Mouse (Mus musculus): ENCODE data around the gene Psmd1. TPM values are rescaled to one million over a fixed set of nuclear protein-coding genes. Genes with fewer than 3 reads are reported as not detected.

The Psmd1 gene
- total and polyA plus RNA-seq, 2 experiments from 2014 or later: 91.5 to 195 TPM

DNA sequence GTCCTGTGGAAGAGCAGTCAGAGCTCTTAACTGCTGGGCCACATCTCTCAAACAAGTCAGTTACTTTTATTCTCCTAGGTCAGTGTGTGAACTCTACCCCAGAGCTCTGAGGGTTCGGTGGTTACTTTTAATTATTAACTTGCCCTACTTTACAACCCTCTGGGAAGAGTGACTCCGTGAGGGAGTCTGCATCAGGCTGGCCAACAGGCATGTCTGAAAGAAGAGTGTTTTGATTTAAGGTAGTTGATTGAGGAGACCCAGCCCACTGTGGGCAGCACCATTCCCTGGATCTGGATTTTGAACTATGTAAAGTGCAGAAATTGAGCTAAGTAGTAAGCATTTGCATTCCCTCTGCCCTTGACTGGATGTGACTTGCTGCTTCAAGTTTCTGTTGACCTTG is 111.9 kb downstream of the Psmd1 start:
- H3K27ac ChIP-seq (ENCODE audit: low read depth, low read length): no peak overlapping the region
- H3K4me3 ChIP-seq (ENCODE audit: low read depth, low read length): no peak overlapping the region
- ATAC-seq (ENCODE audit: low FRiP score): no peak
- peaks cover 59% of the 10 kb centered on the region for H3K36me3 ChIP-seq (ENCODE audit: insufficient read depth, low read length)
- DNase-seq (ENCODE audit: low spot score): no peak
- TF ChIP-seq CTCF (IDR thresholded peaks at IDR 0.05): no peak
- H3K9me3 ChIP-seq (ENCODE audit: low read length): no peaks in the 10 kb centered on the region
- 90% methylated on average over 2 of the region's 2 CpGs for WGBS
- H3K27me3 ChIP-seq (ENCODE audit: insufficient read depth, low read length): no peaks in the 10 kb centered on the region
- no peak overlapping the region for H3K4me2 ChIP-seq (ENCODE audit: low read depth, low read length, poor library complexity, severe bottlenecking)
- H3K9ac ChIP-seq (replicated peaks; ENCODE audit: low read length, poor library complexity, severe bottlenecking): no peak overlapping the region
- H3K4me1 ChIP-seq (ENCODE audit: insufficient read depth, low read length): no peaks in the 10 kb centered on the region

GRCm38 (mm10) chr1:86178462-86179253 is 114.5 kb downstream of the Psmd1 start:
- Histone ChIP-seq H3K4me1 (ENCODE audit: insufficient read depth, low read length) (no peaks in the 10 kb centered on the region), H3K4me2 (ENCODE audit: low read depth, low read length, poor library complexity, severe bottlenecking) (no peak overlapping the region), H3K27ac (ENCODE audit: low read depth, low read length) (no peak overlapping the region), H3K9ac (replicated peaks; ENCODE audit: low read length, poor library complexity, severe bottlenecking) (no peak overlapping the region), H3K4me3 (ENCODE audit: low read depth, low read length) (no peak overlapping the region), H3K36me3 (ENCODE audit: insufficient read depth, low read length) (peaks cover 45% of the 10 kb centered on the region), H3K27me3 (ENCODE audit: insufficient read depth, low read length) (no peaks in the 10 kb centered on the region), H3K9me3 (ENCODE audit: low read length) (no peaks in the 10 kb centered on the region)
- peak; percentile 100 for TF ChIP-seq CTCF (IDR thresholded peaks at IDR 0.05)
- DNase-seq (ENCODE audit: low spot score) (peak; percentile 89), ATAC-seq (ENCODE audit: low FRiP score) (peak; percentile 79)
- WGBS: 48% methylated on average over 7 of the region's 7 CpGs

- peaks cover 24% of the 10 kb centered on the region for H3K36me3 ChIP-seq (ENCODE audit: insufficient read depth, low read length)
- no peaks in the 10 kb centered on the region for H3K9me3 ChIP-seq (ENCODE audit: low read length)
- no peaks in the 10 kb centered on the region for H3K27me3 ChIP-seq (ENCODE audit: insufficient read depth, low read length)
- DNase-seq (ENCODE audit: low spot score): no peak
- no peak overlapping the region for H3K4me2 ChIP-seq (ENCODE audit: low read depth, low read length, poor library complexity, severe bottlenecking)
- TF ChIP-seq CTCF (IDR thresholded peaks at IDR 0.05): no peak
- H3K9ac ChIP-seq (replicated peaks; ENCODE audit: low read length, poor library complexity, severe bottlenecking): no peak overlapping the region
- H3K4me3 ChIP-seq (ENCODE audit: low read depth, low read length): no peak overlapping the region
- 86% methylated on average over 5 of the region's 5 CpGs for WGBS
- ATAC-seq (ENCODE audit: low FRiP score): no peak
- no peaks in the 10 kb centered on the region for H3K4me1 ChIP-seq (ENCODE audit: insufficient read depth, low read length)
- no peak overlapping the region for H3K27ac ChIP-seq (ENCODE audit: low read depth, low read length)
Observed at GRCm38 (mm10) chr1:86182004-86182709, 118.0 kb downstream of the Psmd1 start.

- Histone ChIP-seq H3K36me3 (ENCODE audit: insufficient read depth, low read length) (peaks cover 15% of the 10 kb centered on the region), H3K4me3 (ENCODE audit: low read depth, low read length) (no peak overlapping the region), H3K4me1 (ENCODE audit: insufficient read depth, low read length) (no peaks in the 10 kb centered on the region), H3K27ac (ENCODE audit: low read depth, low read length) (no peak overlapping the region), H3K27me3 (ENCODE audit: insufficient read depth, low read length) (no peaks in the 10 kb centered on the region), H3K9me3 (ENCODE audit: low read length) (no peaks in the 10 kb centered on the region), H3K4me2 (ENCODE audit: low read depth, low read length, poor library complexity, severe bottlenecking) (no peak overlapping the region), H3K9ac (replicated peaks; ENCODE audit: low read length, poor library complexity, severe bottlenecking) (no peak overlapping the region)
- DNase-seq (ENCODE audit: low spot score) (no peak), ATAC-seq (ENCODE audit: low FRiP score) (no peak)
- 90% methylated on average over 4 of the region's 4 CpGs for WGBS
- TF ChIP-seq CTCF (IDR thresholded peaks at IDR 0.05): no peak
Observed at GRCm38 (mm10) chr1:86183577-86184263, 119.5 kb downstream of the Psmd1 start.

DNA sequence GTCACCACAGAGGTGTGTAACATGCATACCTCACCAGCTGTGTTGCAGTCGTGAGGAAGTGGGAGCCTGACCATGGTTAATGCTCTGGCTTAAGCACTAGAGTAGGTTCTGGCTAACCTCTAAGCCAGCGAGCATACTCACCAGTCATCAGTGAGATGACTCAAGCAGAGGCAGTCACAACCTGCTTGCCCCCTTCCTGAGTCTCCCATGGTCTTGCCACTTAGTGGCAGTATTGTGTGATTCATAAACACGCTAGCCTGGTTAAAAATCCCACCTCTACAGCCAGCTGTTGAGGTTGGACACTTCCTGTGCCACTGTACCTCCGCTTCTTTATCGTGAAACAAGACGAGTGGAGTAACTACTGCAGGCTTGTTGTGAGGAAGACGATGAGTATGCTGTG is 122.6 kb downstream of the Psmd1 start:
- H3K36me3 ChIP-seq (ENCODE audit: insufficient read depth, low read length): peaks cover 24% of the 10 kb centered on the region
- no peak overlapping the region for H3K4me2 ChIP-seq (ENCODE audit: low read depth, low read length, poor library complexity, severe bottlenecking)
- no peak overlapping the region for H3K27ac ChIP-seq (ENCODE audit: low read depth, low read length)
- no peak for TF ChIP-seq CTCF (IDR thresholded peaks at IDR 0.05)
- ATAC-seq (ENCODE audit: low FRiP score) (no peak), DNase-seq (ENCODE audit: low spot score) (no peak)
- no peaks in the 10 kb centered on the region for H3K4me1 ChIP-seq (ENCODE audit: insufficient read depth, low read length)
- WGBS: 85% methylated on average over 7 of the region's 7 CpGs
- H3K4me3 ChIP-seq (ENCODE audit: low read depth, low read length): no peak overlapping the region
- H3K9ac ChIP-seq (replicated peaks; ENCODE audit: low read length, poor library complexity, severe bottlenecking): no peak overlapping the region
- no peaks in the 10 kb centered on the region for H3K27me3 ChIP-seq (ENCODE audit: insufficient read depth, low read length)
- no peaks in the 10 kb centered on the region for H3K9me3 ChIP-seq (ENCODE audit: low read length)

Data from midbrain, postnatal 0 days (tissue).